Mouse (Mus musculus): ENCODE measurements at regions not wholly inside any gene's neighbourhood (a gene's known extent, or its start where the extent isn't known, plus 50 kb on each side); places are given as distances from the start of the nearest gene placed in this dataset.

DNA sequence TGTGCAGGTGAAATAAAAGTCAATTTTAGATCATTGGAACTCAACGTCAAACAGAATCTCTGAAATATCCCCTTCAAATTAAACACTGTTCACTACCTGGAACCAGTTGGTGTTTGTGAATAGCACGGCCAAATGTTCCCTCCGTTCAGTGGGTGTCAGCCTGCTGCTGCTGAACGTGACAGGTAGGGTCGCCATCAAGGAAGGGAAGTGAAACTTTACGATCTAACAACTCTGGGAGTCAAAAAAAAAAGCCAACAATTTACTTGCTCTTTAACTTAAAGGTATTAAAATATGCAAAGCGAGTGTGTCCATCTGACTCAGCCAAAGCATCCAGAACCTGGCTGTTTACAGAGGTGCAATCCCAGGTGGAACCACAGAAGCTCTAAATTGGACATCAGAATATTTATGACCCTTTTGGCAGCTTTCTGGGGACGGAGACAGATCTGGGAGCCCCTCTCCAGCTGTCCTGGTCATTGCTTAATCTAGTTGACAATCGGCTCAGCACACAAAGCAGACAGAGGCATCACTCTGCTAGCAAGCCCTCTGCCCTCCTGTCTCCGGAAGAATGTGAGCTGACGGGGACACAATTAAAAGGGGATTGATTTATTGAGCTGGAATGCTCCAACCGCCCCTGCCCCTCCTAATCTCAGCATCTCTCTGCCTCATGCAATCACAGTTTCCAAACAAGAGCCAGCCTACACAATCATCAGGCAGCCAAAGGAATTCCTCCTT, 191.9 kb downstream of the 1500009L16Rik start:
- DNase-seq: no peak
- no peak for TF ChIP-seq POLR2A (IDR thresholded peaks at IDR 0.05; ENCODE audit: control insufficient read depth, extremely low read depth, insufficient read depth, low read length, poor library complexity)
- TF ChIP-seq CTCF (IDR thresholded peaks at IDR 0.05; ENCODE audit: borderline replicate concordance, control insufficient read depth, extremely low read depth, insufficient read depth, low read length, poor library complexity): no peak
- WGBS: 51% methylated on average over 12 of the region's 12 CpGs

DNA sequence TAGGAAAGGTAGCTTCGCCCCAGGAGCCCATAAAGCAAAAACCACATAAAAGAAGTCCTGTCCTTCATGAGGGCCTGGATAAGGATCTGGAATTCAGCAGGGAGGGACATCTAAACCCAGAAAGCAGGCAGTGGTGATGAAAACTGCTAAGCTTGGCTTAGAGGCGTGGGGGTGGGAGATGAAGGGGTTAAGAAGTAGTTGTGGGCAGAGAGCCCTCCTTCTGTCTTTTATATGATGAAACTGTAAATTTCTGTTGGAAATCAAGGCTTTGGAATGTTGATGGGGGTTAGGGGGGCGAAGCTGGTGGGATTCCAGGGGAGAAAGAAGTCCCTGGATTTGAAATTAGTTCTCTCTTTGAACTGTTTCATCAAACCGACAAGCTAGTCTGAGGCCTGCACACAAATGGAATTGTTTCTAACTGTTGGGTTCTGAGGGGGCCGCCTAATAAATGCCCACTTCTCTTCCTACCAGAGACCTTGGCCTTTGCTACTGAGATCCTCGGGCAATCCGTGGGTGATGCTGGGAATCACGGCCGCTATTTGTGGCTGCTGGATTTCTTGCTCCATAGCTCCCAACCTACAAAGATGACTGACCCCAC, 192.6 kb downstream of the 1500009L16Rik start:
- 91% methylated on average over 9 of the region's 9 CpGs for WGBS
- TF ChIP-seq POLR2A (IDR thresholded peaks at IDR 0.05; ENCODE audit: control insufficient read depth, extremely low read depth, insufficient read depth, low read length, poor library complexity): no peak
- no peak for TF ChIP-seq CTCF (IDR thresholded peaks at IDR 0.05; ENCODE audit: borderline replicate concordance, control insufficient read depth, extremely low read depth, insufficient read depth, low read length, poor library complexity)
- no peak for DNase-seq

More for the DNA sequence above, 191.9 kb downstream of the 1500009L16Rik start:
- Histone ChIP-seq H3K27ac (ENCODE audit: control insufficient read depth, insufficient read depth, low read length) (no peak overlapping the region), H3K4me1 (replicated peaks; ENCODE audit: control insufficient read depth, insufficient read depth, low read length) (no peaks in the 10 kb centered on the region), H3K4me3 (ENCODE audit: control insufficient read depth, insufficient read depth, low read length) (no peak overlapping the region), H3K27me3 (ENCODE audit: control insufficient read depth, insufficient read depth, low read length) (no peaks in the 10 kb centered on the region), H3K36me3 (ENCODE audit: control insufficient read depth, insufficient read depth, low read length) (no peaks in the 10 kb centered on the region)

GRCm38 (mm10) chr10:83926990-83927389, 204.3 kb downstream of the 1500009L16Rik start:
- 84% methylated on average over 4 of the region's 4 CpGs for WGBS
- no peaks in the 10 kb centered on the region for H3K27me3 ChIP-seq (ENCODE audit: control insufficient read depth, insufficient read depth, low read length)
- H3K36me3 ChIP-seq (ENCODE audit: control insufficient read depth, insufficient read depth, low read length): no peaks in the 10 kb centered on the region
- DNase-seq: no peak
- H3K4me1 ChIP-seq (replicated peaks; ENCODE audit: control insufficient read depth, insufficient read depth, low read length): no peaks in the 10 kb centered on the region
- H3K27ac ChIP-seq (ENCODE audit: control insufficient read depth, insufficient read depth, low read length): no peak overlapping the region
- no peak for TF ChIP-seq POLR2A (IDR thresholded peaks at IDR 0.05; ENCODE audit: control insufficient read depth, extremely low read depth, insufficient read depth, low read length, poor library complexity)
- H3K4me3 ChIP-seq (ENCODE audit: control insufficient read depth, insufficient read depth, low read length): no peak overlapping the region

More for the DNA sequence above, 192.6 kb downstream of the 1500009L16Rik start:
- Histone ChIP-seq H3K27me3 (ENCODE audit: control insufficient read depth, insufficient read depth, low read length) (no peaks in the 10 kb centered on the region), H3K4me3 (ENCODE audit: control insufficient read depth, insufficient read depth, low read length) (no peak overlapping the region), H3K36me3 (ENCODE audit: control insufficient read depth, insufficient read depth, low read length) (no peaks in the 10 kb centered on the region), H3K27ac (ENCODE audit: control insufficient read depth, insufficient read depth, low read length) (no peak overlapping the region), H3K4me1 (replicated peaks; ENCODE audit: control insufficient read depth, insufficient read depth, low read length) (no peaks in the 10 kb centered on the region)

DNA sequence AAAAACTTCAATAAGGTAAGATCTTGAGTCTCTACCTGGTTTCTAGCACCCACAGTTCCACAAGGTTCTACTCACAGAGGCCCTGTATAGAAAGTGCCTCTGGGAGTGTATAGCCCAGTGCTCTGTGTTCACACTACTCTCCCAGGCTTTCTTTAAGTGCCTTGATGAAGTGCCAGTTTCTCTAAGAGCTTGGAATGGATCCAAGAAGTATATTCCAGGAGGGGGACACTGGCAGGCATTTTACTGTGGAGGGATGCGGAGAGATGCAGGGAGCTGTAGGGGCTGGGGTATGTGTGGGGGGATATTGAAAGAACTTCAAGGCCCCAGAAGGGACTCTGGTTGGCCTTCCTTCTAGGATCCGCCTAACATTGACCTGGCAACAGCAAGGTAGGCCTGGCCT, 204.9 kb downstream of the 1500009L16Rik start:
- Histone ChIP-seq H3K27ac (ENCODE audit: control insufficient read depth, insufficient read depth, low read length) (no peak overlapping the region), H3K36me3 (ENCODE audit: control insufficient read depth, insufficient read depth, low read length) (no peaks in the 10 kb centered on the region), H3K4me1 (replicated peaks; ENCODE audit: control insufficient read depth, insufficient read depth, low read length) (no peaks in the 10 kb centered on the region), H3K27me3 (ENCODE audit: control insufficient read depth, insufficient read depth, low read length) (no peaks in the 10 kb centered on the region), H3K4me3 (ENCODE audit: control insufficient read depth, insufficient read depth, low read length) (no peak overlapping the region)
- no peak for DNase-seq
- TF ChIP-seq POLR2A (IDR thresholded peaks at IDR 0.05; ENCODE audit: control insufficient read depth, extremely low read depth, insufficient read depth, low read length, poor library complexity) (no peak), CTCF (IDR thresholded peaks at IDR 0.05; ENCODE audit: borderline replicate concordance, control insufficient read depth, extremely low read depth, insufficient read depth, low read length, poor library complexity) (no peak)
- WGBS: 88% methylated on average over 2 of the region's 2 CpGs

DNA sequence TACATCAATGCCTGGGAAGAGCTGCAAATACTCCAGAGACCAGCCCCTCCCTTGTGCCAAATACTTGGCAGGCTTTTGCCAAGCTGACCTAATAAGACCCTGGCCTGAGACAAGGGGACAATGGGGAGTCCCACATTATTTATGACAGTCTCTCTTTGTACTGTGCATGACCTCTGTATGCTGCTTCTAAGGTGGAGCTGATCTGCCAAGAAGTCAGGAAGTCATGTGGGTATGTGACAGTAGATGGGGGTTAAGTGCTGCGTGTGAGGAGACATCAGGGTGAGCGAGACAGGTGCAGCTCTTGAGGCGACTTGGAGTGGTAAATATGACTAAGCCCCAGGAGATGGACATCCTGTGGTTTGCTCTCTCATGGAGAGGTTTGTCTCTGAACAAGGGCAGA, 209.1 kb downstream of the 1500009L16Rik start:
- TF ChIP-seq CTCF (IDR thresholded peaks at IDR 0.05; ENCODE audit: borderline replicate concordance, control insufficient read depth, extremely low read depth, insufficient read depth, low read length, poor library complexity): no peak
- Histone ChIP-seq H3K4me1 (replicated peaks; ENCODE audit: control insufficient read depth, insufficient read depth, low read length) (no peaks in the 10 kb centered on the region), H3K36me3 (ENCODE audit: control insufficient read depth, insufficient read depth, low read length) (no peaks in the 10 kb centered on the region), H3K4me3 (ENCODE audit: control insufficient read depth, insufficient read depth, low read length) (no peak overlapping the region), H3K27me3 (ENCODE audit: control insufficient read depth, insufficient read depth, low read length) (no peaks in the 10 kb centered on the region), H3K27ac (ENCODE audit: control insufficient read depth, insufficient read depth, low read length) (no peak overlapping the region)
- no peak for DNase-seq
- 2% methylated on average over 3 of the region's 3 CpGs for WGBS

DNA sequence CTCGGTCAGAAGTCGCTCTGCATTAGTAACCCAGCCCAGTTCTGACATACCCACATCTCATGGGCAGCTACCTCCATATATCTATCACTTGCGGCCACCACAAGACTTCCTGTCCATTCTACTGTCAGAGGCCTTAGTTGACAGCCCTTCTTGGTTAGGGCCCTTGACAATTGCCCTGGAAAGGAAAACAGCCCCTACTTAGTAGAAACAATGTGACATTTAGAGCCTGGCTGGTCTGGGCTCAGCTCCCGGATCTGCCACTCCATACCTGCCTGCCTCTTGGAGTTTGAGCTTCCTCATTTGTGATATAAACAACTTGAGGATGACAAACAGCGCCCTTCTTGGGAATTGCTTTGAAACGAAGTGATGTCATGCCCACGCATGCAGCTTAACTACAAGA, 210.5 kb downstream of the 1500009L16Rik start:
- Histone ChIP-seq H3K4me1 (replicated peaks; ENCODE audit: control insufficient read depth, insufficient read depth, low read length) (no peaks in the 10 kb centered on the region), H3K27ac (ENCODE audit: control insufficient read depth, insufficient read depth, low read length) (no peak overlapping the region), H3K4me3 (ENCODE audit: control insufficient read depth, insufficient read depth, low read length) (no peak overlapping the region), H3K36me3 (ENCODE audit: control insufficient read depth, insufficient read depth, low read length) (no peaks in the 10 kb centered on the region), H3K27me3 (ENCODE audit: control insufficient read depth, insufficient read depth, low read length) (no peaks in the 10 kb centered on the region)
- no peak for DNase-seq
- WGBS: 86% methylated on average over 7 of the region's 7 CpGs
- TF ChIP-seq CTCF (IDR thresholded peaks at IDR 0.05; ENCODE audit: borderline replicate concordance, control insufficient read depth, extremely low read depth, insufficient read depth, low read length, poor library complexity): no peak
- no peak for TF ChIP-seq POLR2A (IDR thresholded peaks at IDR 0.05; ENCODE audit: control insufficient read depth, extremely low read depth, insufficient read depth, low read length, poor library complexity)

Data from thymus, adult 2 months (tissue).